Mouse (Mus musculus) cerebellum, adult 2 months (tissue): ENCODE data around the gene Cfap44.

ENCODE experiments used
- CTCF ChIP-seq: fragments of 200-500 bp; IDR thresholded peaks from 2 replicates; pipeline ENCODE4 v1.5.1; 2011; ENCODE audit warnings: low read depth, mild to moderate bottlenecking, control low read depth, low read length, moderate library complexity, borderline replicate concordance; ENCODE audit not compliant: insufficient read depth
- POLR2A ChIP-seq: fragments of 200-500 bp; IDR thresholded peaks from 2 replicates; pipeline ENCODE4 v1.6.1; 2011; ENCODE audit warnings: low read length, control low read depth, borderline replicate concordance; ENCODE audit not compliant: insufficient read depth

DNA sequence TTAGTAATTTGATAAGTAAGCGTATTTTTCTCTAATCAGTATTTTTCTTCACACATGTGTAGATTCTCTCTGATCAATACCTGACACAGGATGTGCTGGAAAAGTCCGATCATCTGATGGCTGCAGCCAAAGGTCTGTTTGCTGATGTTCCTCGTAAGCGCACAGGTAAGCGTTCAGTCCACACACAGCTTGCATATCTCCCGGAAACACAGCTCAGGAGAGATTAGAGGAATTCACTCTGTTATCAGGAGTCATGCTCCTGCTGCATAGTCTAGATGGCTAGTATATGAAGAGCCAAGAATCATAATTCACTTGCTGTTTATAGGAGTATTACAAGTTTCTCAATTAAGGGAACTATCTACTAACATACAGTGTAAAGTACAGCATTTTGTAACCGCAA, 29.1 kb upstream of the Cfap44 start:
- TF ChIP-seq CTCF (no peak), POLR2A (no peak)
